Mouse (Mus musculus) neural tube, embryonic 14.5 days (tissue): ENCODE data around the gene Lrrc27. TPM values are rescaled to one million over a fixed set of nuclear protein-coding genes. Genes with fewer than 3 reads are reported as not detected.

Experiments
- ATAC-seq: fragments of 200-750 bp; cut with Nextera tagmentation; 2 replicates; pipeline ENCODE4 v1.8.0; 2017; ENCODE audit warnings: low read depth, mild to moderate bottlenecking, moderate TSS enrichment, moderate library complexity
- H3K27ac ChIP-seq: fragments of 300-500 bp; sonication (generic); 2 replicates; pipeline ENCODE4 v1.5.1; 2014; ENCODE audit warnings: low read depth, mild to moderate bottlenecking, control low read depth, low read length, moderate library complexity, mixed read lengths
- H3K27me3 ChIP-seq: fragments of 300-500 bp; sonication (generic); 2 replicates; pipeline ENCODE4 v1.6.1; 2014; ENCODE audit warnings: low read length; ENCODE audit not compliant: control insufficient read depth, insufficient read depth
- H3K36me3 ChIP-seq: fragments of 300-500 bp; sonication (generic); 2 replicates; pipeline ENCODE4 v1.6.1; 2014; ENCODE audit warnings: low read length, mixed read lengths; ENCODE audit not compliant: control insufficient read depth, insufficient read depth
- H3K4me1 ChIP-seq: fragments of 300-500 bp; sonication (generic); 2 replicates; pipeline ENCODE4 v1.6.1; 2014; ENCODE audit warnings: low read length; ENCODE audit not compliant: control insufficient read depth, insufficient read depth
- H3K4me2 ChIP-seq: fragments of 300-500 bp; sonication (generic); 2 replicates; pipeline ENCODE4 v1.6.1; 2014; ENCODE audit warnings: mild to moderate bottlenecking, low read depth, low read length, control low read depth
- H3K4me3 ChIP-seq: fragments of 300-500 bp; sonication (generic); 2 replicates; pipeline ENCODE4 v1.5.1; 2014; ENCODE audit warnings: low read depth, low read length, control low read depth, mixed read lengths
- H3K9ac ChIP-seq: fragments of 300-500 bp; sonication (generic); replicated peaks from 2 replicates; pipeline ENCODE4 v1.6.1; 2014; ENCODE audit warnings: low read depth, mild to moderate bottlenecking, control low read depth, low read length, mixed read lengths
- H3K9me3 ChIP-seq: fragments of 300-500 bp; sonication (generic); 2 replicates; pipeline ENCODE4 v1.6.1; 2016; ENCODE audit warnings: low read length; ENCODE audit not compliant: control insufficient read depth
- WGBS: fragments of 180-500 bp; shearing (Covaris S2); extraction: QIAGEN DNeasy Blood & Tissue Kit; methylation state at CpG from one replicate; pipeline ENCODE4 v1.1.7; 2014; 5-methylcytosine and 5-hydroxymethylcytosine counted together
- polyA plus RNA-seq: library from polyadenylated mRNA; unstranded; fragments of >200 nt; fragmentation: Nextera tagmentation; extraction: Ambion mirVana; gene quantifications from 2 replicates; pipeline ENCODE4 v1.2.1, GENCODE M21; 2014

Gene Lrrc27
- polyA plus RNA-seq, 1 experiment from 2014 or later, result 6.9 TPM

GRCm38 (mm10) chr7:139252986-139253385, 40.2 kb downstream of the Lrrc27 start:
- Histone ChIP-seq H3K4me3 (no peak overlapping the region), H3K9ac (no peak overlapping the region), H3K36me3 (0 out of 2 replicates have a peak, but pooled peaks cover 5% of the 10 kb centered on the region), H3K9me3 (no peaks in the 10 kb centered on the region), H3K4me1 (peaks cover 13% of the 10 kb centered on the region), H3K4me2 (no peak overlapping the region), H3K27me3 (no peaks in the 10 kb centered on the region), H3K27ac (no peak overlapping the region)
- WGBS, result 80% methylated on average over 9 of the region's 9 CpGs
- ATAC-seq, result no peak

- no peak overlapping the region for H3K4me2 ChIP-seq
- H3K4me1 ChIP-seq, result peaks cover 13% of the 10 kb centered on the region
- no peaks in the 10 kb centered on the region for H3K9me3 ChIP-seq
- H3K36me3 ChIP-seq, result 0 out of 2 replicates have a peak, but pooled peaks cover 5% of the 10 kb centered on the region
- H3K9ac ChIP-seq, result no peak overlapping the region
- 83% methylated on average over 3 of the region's 3 CpGs for WGBS
- no peak overlapping the region for H3K27ac ChIP-seq
- no peak overlapping the region for H3K4me3 ChIP-seq
- ATAC-seq, result no peak
- no peaks in the 10 kb centered on the region for H3K27me3 ChIP-seq
These were observed 40.7 kb downstream of the Lrrc27 start for GRCm38 (mm10) chr7:139253462-139253861.

GRCm38 (mm10) chr7:139254626-139255025, 41.8 kb downstream of the Lrrc27 start:
- Histone ChIP-seq H3K36me3 (0 out of 2 replicates have a peak, but pooled peaks cover 5% of the 10 kb centered on the region), H3K4me2 (no peak overlapping the region), H3K27me3 (no peaks in the 10 kb centered on the region), H3K9me3 (no peaks in the 10 kb centered on the region), H3K4me3 (no peak overlapping the region), H3K27ac (no peak overlapping the region), H3K4me1 (peaks cover 5% of the 10 kb centered on the region), H3K9ac (no peak overlapping the region)
- ATAC-seq, result no peak
- 90% methylated on average over 5 of the region's 5 CpGs for WGBS

GRCm38 (mm10) chr7:139257752-139258542, 45.2 kb downstream of the Lrrc27 start:
- no peak overlapping the region for H3K4me3 ChIP-seq
- ATAC-seq, result no peak
- WGBS, result 78% methylated on average over 10 of the region's 10 CpGs
- no peak overlapping the region for H3K4me2 ChIP-seq
- no peaks in the 10 kb centered on the region for H3K4me1 ChIP-seq
- no peaks in the 10 kb centered on the region for H3K9me3 ChIP-seq
- 0 out of 2 replicates have a peak, but pooled peaks cover 5% of the 10 kb centered on the region for H3K36me3 ChIP-seq
- no peak overlapping the region for H3K27ac ChIP-seq
- no peak overlapping the region for H3K9ac ChIP-seq
- H3K27me3 ChIP-seq, result no peaks in the 10 kb centered on the region

GRCm38 (mm10) chr7:139264337-139264736, 51.5 kb downstream of the Lrrc27 start:
- H3K4me1 ChIP-seq, result no peaks in the 10 kb centered on the region
- ATAC-seq, result no peak
- no peaks in the 10 kb centered on the region for H3K9me3 ChIP-seq
- H3K4me2 ChIP-seq, result no peak overlapping the region
- no peak overlapping the region for H3K27ac ChIP-seq
- H3K4me3 ChIP-seq, result no peak overlapping the region
- WGBS, result 60% methylated on average over 4 of the region's 4 CpGs
- H3K9ac ChIP-seq, result no peak overlapping the region
- H3K36me3 ChIP-seq, result no peaks in the 10 kb centered on the region
- no peaks in the 10 kb centered on the region for H3K27me3 ChIP-seq

- Histone ChIP-seq H3K4me1 (no peaks in the 10 kb centered on the region), H3K27ac (no peak overlapping the region), H3K9ac (no peak overlapping the region), H3K4me3 (no peak overlapping the region), H3K9me3 (no peaks in the 10 kb centered on the region), H3K36me3 (no peaks in the 10 kb centered on the region), H3K27me3 (no peaks in the 10 kb centered on the region), H3K4me2 (no peak overlapping the region)
- ATAC-seq, result no peak
- 68% methylated on average over 6 of the region's 6 CpGs for WGBS
These were observed 52.8 kb downstream of the Lrrc27 start for GRCm38 (mm10) chr7:139265634-139266033.

GRCm38 (mm10) chr7:139266431-139266830, 53.6 kb downstream of the Lrrc27 start:
- no peaks in the 10 kb centered on the region for H3K27me3 ChIP-seq
- H3K4me1 ChIP-seq, result no peaks in the 10 kb centered on the region
- no peak for ATAC-seq
- H3K9ac ChIP-seq, result no peak overlapping the region
- no peaks in the 10 kb centered on the region for H3K9me3 ChIP-seq
- H3K4me3 ChIP-seq, result no peak overlapping the region
- H3K36me3 ChIP-seq, result no peaks in the 10 kb centered on the region
- H3K4me2 ChIP-seq, result no peak overlapping the region
- WGBS, result 66% methylated on average over 6 of the region's 6 CpGs
- no peak overlapping the region for H3K27ac ChIP-seq

- H3K9ac ChIP-seq, result no peak overlapping the region
These were observed 54.4 kb downstream of the Lrrc27 start for GRCm38 (mm10) chr7:139266886-139267870.

GRCm38 (mm10) chr7:139270738-139271137, 58.0 kb downstream of the Lrrc27 start:
- Histone ChIP-seq H3K27me3 (no peaks in the 10 kb centered on the region), H3K9me3 (no peaks in the 10 kb centered on the region), H3K36me3 (no peaks in the 10 kb centered on the region), H3K4me1 (no peaks in the 10 kb centered on the region), H3K9ac (no peak overlapping the region), H3K4me2 (no peak overlapping the region), H3K4me3 (no peak overlapping the region), H3K27ac (no peak overlapping the region)
- 96% methylated on average over 1 of the region's 1 CpGs for WGBS
- no peak for ATAC-seq

More at GRCm38 (mm10) chr7:139266886-139267870, 54.4 kb downstream of the Lrrc27 start:
- Histone ChIP-seq H3K4me1 (no peaks in the 10 kb centered on the region), H3K4me2 (no peak overlapping the region), H3K27me3 (no peaks in the 10 kb centered on the region), H3K36me3 (no peaks in the 10 kb centered on the region), H3K4me3 (no peak overlapping the region), H3K9me3 (no peaks in the 10 kb centered on the region), H3K27ac (no peak overlapping the region)
- no peak for ATAC-seq
- WGBS, result 76% methylated on average over 8 of the region's 8 CpGs
